Mouse (Mus musculus) testis, postnatal 10 days (tissue): Measurements from ENCODE around the gene Rgs10.

Experiments
- DNase-seq: peaks from one replicate; pipeline ENCODE4 v3.0.0; 2021; ENCODE audit warnings: low spot score

The Rgs10 gene

GRCm38 (mm10) chr7:128374156-128374555 lies 44.4 kb downstream of the Rgs10 start:
- no peak for DNase-seq

GRCm38 (mm10) chr7:128373751-128374150 lies 44.8 kb downstream of the Rgs10 start:
- DNase-seq: no peak

- DNase-seq: peak; percentile 61
Measured at GRCm38 (mm10) chr7:128372331-128372730, 46.2 kb downstream of the Rgs10 start.

- DNase-seq: no peak
Measured at GRCm38 (mm10) chr7:128369366-128369765, 49.2 kb downstream of the Rgs10 start.

- DNase-seq: no peak
Measured at GRCm38 (mm10) chr7:128368828-128369227, 49.7 kb downstream of the Rgs10 start.

- DNase-seq: no peak
Measured at GRCm38 (mm10) chr7:128366654-128367053, 51.9 kb downstream of the Rgs10 start.

- DNase-seq: peak; percentile 60
Measured at GRCm38 (mm10) chr7:128365096-128365715, 53.4 kb downstream of the Rgs10 start.

- no peak for DNase-seq
Measured at GRCm38 (mm10) chr7:128364526-128364925, 54.0 kb downstream of the Rgs10 start.

GRCm38 (mm10) chr7:128363806-128364205 lies 54.8 kb downstream of the Rgs10 start:
- peak; percentile 39 for DNase-seq

- DNase-seq: peak; percentile 32
Measured at GRCm38 (mm10) chr7:128362916-128363315, 55.6 kb downstream of the Rgs10 start.

GRCm38 (mm10) chr7:128359741-128360140 lies 58.8 kb downstream of the Rgs10 start:
- peak; percentile 36 for DNase-seq

- DNase-seq: peak; percentile 36
Measured at GRCm38 (mm10) chr7:128359164-128359563, 59.4 kb downstream of the Rgs10 start.

GRCm38 (mm10) chr7:128358741-128359140 lies 59.8 kb downstream of the Rgs10 start:
- DNase-seq: peak; percentile 35

- peak; percentile 45 for DNase-seq
Measured at GRCm38 (mm10) chr7:128356868-128357755, 61.4 kb downstream of the Rgs10 start.

- DNase-seq: peak; percentile 33
Measured at GRCm38 (mm10) chr7:128355463-128355862, 63.1 kb downstream of the Rgs10 start.

GRCm38 (mm10) chr7:128352721-128353120 lies 65.8 kb downstream of the Rgs10 start:
- DNase-seq: peak; percentile 16

- DNase-seq: no peak
Measured at GRCm38 (mm10) chr7:128351176-128351575, 67.4 kb downstream of the Rgs10 start.

- DNase-seq: peak; percentile 28
Measured at GRCm38 (mm10) chr7:128350316-128350715, 68.2 kb downstream of the Rgs10 start.

- DNase-seq: peak; percentile 19
Measured at GRCm38 (mm10) chr7:128349751-128350150, 68.8 kb downstream of the Rgs10 start.

GRCm38 (mm10) chr7:128348608-128349007 lies 70.0 kb downstream of the Rgs10 start:
- DNase-seq: peak; percentile 66

GRCm38 (mm10) chr7:128346991-128347390 lies 71.6 kb downstream of the Rgs10 start:
- DNase-seq: peak; percentile 36

GRCm38 (mm10) chr7:128346522-128346921 lies 72.0 kb downstream of the Rgs10 start:
- DNase-seq: peak; percentile 39

GRCm38 (mm10) chr7:128345691-128346090 lies 72.9 kb downstream of the Rgs10 start:
- peak; percentile 33 for DNase-seq
